Mouse (Mus musculus): ENCODE data around the gene Abca13. TPM values are rescaled to one million over a fixed set of nuclear protein-coding genes. Genes with fewer than 3 reads are reported as not detected.

The Abca13 gene
- polyA plus RNA-seq, 1 experiment, result not detected

GRCm38 (mm10) chr11:9199868-9200267, 8.1 kb downstream of the Abca13 start:
- TF ChIP-seq POLR2A (IDR thresholded peaks at IDR 0.05; ENCODE audit: insufficient read depth, low read length) (no peak), EP300 (IDR thresholded peaks at IDR 0.05; ENCODE audit: insufficient read depth, low read depth, low read length) (no peak), CTCF (IDR thresholded peaks at IDR 0.05; ENCODE audit: low read depth, low read length) (no peak)
- Histone ChIP-seq H3K9ac (ENCODE audit: low read depth, poor library complexity, severe bottlenecking) (no peak overlapping the region), H3K27me3 (ENCODE audit: control insufficient read depth, insufficient read depth, low read length, poor library complexity, severe bottlenecking) (peaks cover 2% of the 10 kb centered on the region; the same call in 1 of the 2 replicates), H3K4me1 (ENCODE audit: control insufficient read depth, insufficient read depth, low read length) (no peaks in the 10 kb centered on the region), H3K9me3 (replicated peaks; ENCODE audit: control insufficient read depth, insufficient read depth, low read length, poor library complexity, severe bottlenecking) (no peaks in the 10 kb centered on the region), H3K36me3 (ENCODE audit: control insufficient read depth, insufficient read depth, low read length, poor library complexity, severe bottlenecking) (no peaks in the 10 kb centered on the region), H3K27ac (ENCODE audit: insufficient read depth, low read length) (no peak overlapping the region), H3K4me3 (ENCODE audit: low read depth, low read length) (no peak overlapping the region)

DNA sequence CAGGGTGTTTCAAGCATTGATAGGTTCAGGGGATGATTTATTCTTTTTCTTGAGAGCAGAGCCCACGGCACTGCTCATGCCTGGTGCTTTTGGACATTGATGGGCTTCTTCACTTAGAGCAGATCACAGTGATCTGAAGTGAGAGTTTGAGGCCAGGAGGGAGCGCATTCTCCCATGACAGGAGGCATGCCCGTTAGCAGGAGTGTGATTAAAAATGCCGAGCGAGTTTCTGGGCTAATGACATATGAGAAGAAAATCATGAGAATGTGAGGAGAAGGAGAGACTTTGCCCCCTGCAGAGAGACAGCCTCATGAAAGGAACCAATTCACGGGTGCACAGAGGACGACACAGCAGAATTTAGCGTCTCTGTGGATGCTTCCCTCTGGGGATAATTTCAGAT, 19.0 kb downstream of the Abca13 start:
- Histone ChIP-seq H3K4me3 (ENCODE audit: low read depth, low read length) (no peak overlapping the region), H3K9me3 (replicated peaks; ENCODE audit: control insufficient read depth, insufficient read depth, low read length, poor library complexity, severe bottlenecking) (no peaks in the 10 kb centered on the region), H3K4me1 (ENCODE audit: control insufficient read depth, insufficient read depth, low read length) (no peaks in the 10 kb centered on the region), H3K27ac (ENCODE audit: insufficient read depth, low read length) (no peak overlapping the region), H3K36me3 (ENCODE audit: control insufficient read depth, insufficient read depth, low read length, poor library complexity, severe bottlenecking) (no peaks in the 10 kb centered on the region), H3K9ac (ENCODE audit: low read depth, poor library complexity, severe bottlenecking) (no peak overlapping the region), H3K27me3 (ENCODE audit: control insufficient read depth, insufficient read depth, low read length, poor library complexity, severe bottlenecking) (no peaks in the 10 kb centered on the region)
- TF ChIP-seq CTCF (IDR thresholded peaks at IDR 0.05; ENCODE audit: low read depth, low read length) (no peak), POLR2A (IDR thresholded peaks at IDR 0.05; ENCODE audit: insufficient read depth, low read length) (no peak), EP300 (IDR thresholded peaks at IDR 0.05; ENCODE audit: insufficient read depth, low read depth, low read length) (no peak)

- no peak overlapping the region for H3K4me3 ChIP-seq (ENCODE audit: low read depth, low read length)
- no peak overlapping the region for H3K9ac ChIP-seq (ENCODE audit: low read depth, poor library complexity, severe bottlenecking)
- H3K4me1 ChIP-seq (ENCODE audit: control insufficient read depth, insufficient read depth, low read length), result no peaks in the 10 kb centered on the region
- no peaks in the 10 kb centered on the region for H3K27me3 ChIP-seq (ENCODE audit: control insufficient read depth, insufficient read depth, low read length, poor library complexity, severe bottlenecking)
- H3K27ac ChIP-seq (ENCODE audit: insufficient read depth, low read length), result no peak overlapping the region
- no peaks in the 10 kb centered on the region for H3K36me3 ChIP-seq (ENCODE audit: control insufficient read depth, insufficient read depth, low read length, poor library complexity, severe bottlenecking)
- TF ChIP-seq EP300 (IDR thresholded peaks at IDR 0.05; ENCODE audit: insufficient read depth, low read depth, low read length), result no peak
- TF ChIP-seq POLR2A (IDR thresholded peaks at IDR 0.05; ENCODE audit: insufficient read depth, low read length), result no peak
- TF ChIP-seq CTCF (IDR thresholded peaks at IDR 0.05; ENCODE audit: low read depth, low read length), result no peak
- no peaks in the 10 kb centered on the region for H3K9me3 ChIP-seq (replicated peaks; ENCODE audit: control insufficient read depth, insufficient read depth, low read length, poor library complexity, severe bottlenecking)
These were observed 21.8 kb downstream of the Abca13 start for GRCm38 (mm10) chr11:9213580-9213979.

GRCm38 (mm10) chr11:9216252-9216651, 24.5 kb downstream of the Abca13 start:
- Histone ChIP-seq H3K27me3 (ENCODE audit: control insufficient read depth, insufficient read depth, low read length, poor library complexity, severe bottlenecking) (no peaks in the 10 kb centered on the region), H3K4me3 (ENCODE audit: low read depth, low read length) (no peak overlapping the region), H3K4me1 (ENCODE audit: control insufficient read depth, insufficient read depth, low read length) (no peaks in the 10 kb centered on the region), H3K27ac (ENCODE audit: insufficient read depth, low read length) (no peak overlapping the region), H3K9me3 (replicated peaks; ENCODE audit: control insufficient read depth, insufficient read depth, low read length, poor library complexity, severe bottlenecking) (no peaks in the 10 kb centered on the region), H3K9ac (ENCODE audit: low read depth, poor library complexity, severe bottlenecking) (no peak overlapping the region), H3K36me3 (ENCODE audit: control insufficient read depth, insufficient read depth, low read length, poor library complexity, severe bottlenecking) (no peaks in the 10 kb centered on the region)
- no peak for TF ChIP-seq EP300 (IDR thresholded peaks at IDR 0.05; ENCODE audit: insufficient read depth, low read depth, low read length)
- no peak for TF ChIP-seq CTCF (IDR thresholded peaks at IDR 0.05; ENCODE audit: low read depth, low read length)
- TF ChIP-seq POLR2A (IDR thresholded peaks at IDR 0.05; ENCODE audit: insufficient read depth, low read length), result no peak

DNA sequence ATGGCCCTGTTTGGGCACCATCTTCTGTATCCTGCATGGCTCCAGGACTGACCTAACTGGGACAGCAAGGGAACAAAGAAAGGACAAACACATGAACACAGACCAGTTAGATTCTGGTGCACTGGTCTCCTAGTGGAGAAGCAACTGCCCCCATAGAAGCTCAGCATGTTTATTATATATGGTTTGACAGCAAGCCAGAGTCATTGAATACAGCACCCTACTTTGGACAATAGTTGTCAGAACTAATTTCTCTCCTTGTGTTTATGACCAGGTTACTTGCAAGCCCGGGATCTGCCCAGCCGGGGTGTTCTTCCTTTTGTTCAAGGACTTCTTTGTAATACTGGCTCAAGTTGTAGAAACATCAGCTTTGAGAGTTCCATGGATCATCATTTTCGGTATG, 28.8 kb downstream of the Abca13 start:
- TF ChIP-seq POLR2A (IDR thresholded peaks at IDR 0.05; ENCODE audit: insufficient read depth, low read length), result no peak
- no peak for TF ChIP-seq EP300 (IDR thresholded peaks at IDR 0.05; ENCODE audit: insufficient read depth, low read depth, low read length)
- no peak for TF ChIP-seq CTCF (IDR thresholded peaks at IDR 0.05; ENCODE audit: low read depth, low read length)
- Histone ChIP-seq H3K27ac (ENCODE audit: insufficient read depth, low read length) (no peak overlapping the region), H3K4me1 (ENCODE audit: control insufficient read depth, insufficient read depth, low read length) (no peaks in the 10 kb centered on the region), H3K4me3 (ENCODE audit: low read depth, low read length) (no peak overlapping the region), H3K9me3 (replicated peaks; ENCODE audit: control insufficient read depth, insufficient read depth, low read length, poor library complexity, severe bottlenecking) (no peaks in the 10 kb centered on the region), H3K9ac (ENCODE audit: low read depth, poor library complexity, severe bottlenecking) (no peak overlapping the region), H3K36me3 (ENCODE audit: control insufficient read depth, insufficient read depth, low read length, poor library complexity, severe bottlenecking) (no peaks in the 10 kb centered on the region), H3K27me3 (ENCODE audit: control insufficient read depth, insufficient read depth, low read length, poor library complexity, severe bottlenecking) (no peaks in the 10 kb centered on the region)

- H3K4me3 ChIP-seq (ENCODE audit: low read depth, low read length), result no peak overlapping the region
- H3K36me3 ChIP-seq (ENCODE audit: control insufficient read depth, insufficient read depth, low read length, poor library complexity, severe bottlenecking), result no peaks in the 10 kb centered on the region
- no peak overlapping the region for H3K9ac ChIP-seq (ENCODE audit: low read depth, poor library complexity, severe bottlenecking)
- no peaks in the 10 kb centered on the region for H3K9me3 ChIP-seq (replicated peaks; ENCODE audit: control insufficient read depth, insufficient read depth, low read length, poor library complexity, severe bottlenecking)
- H3K27ac ChIP-seq (ENCODE audit: insufficient read depth, low read length), result no peak overlapping the region
- no peaks in the 10 kb centered on the region for H3K4me1 ChIP-seq (ENCODE audit: control insufficient read depth, insufficient read depth, low read length)
- H3K27me3 ChIP-seq (ENCODE audit: control insufficient read depth, insufficient read depth, low read length, poor library complexity, severe bottlenecking), result no peaks in the 10 kb centered on the region; the same call in 1 of the 2 replicates
- no peak for TF ChIP-seq CTCF (IDR thresholded peaks at IDR 0.05; ENCODE audit: low read depth, low read length)
- no peak for TF ChIP-seq EP300 (IDR thresholded peaks at IDR 0.05; ENCODE audit: insufficient read depth, low read depth, low read length)
These were observed 29.9 kb downstream of the Abca13 start for GRCm38 (mm10) chr11:9221646-9222045.
